Mouse (Mus musculus) myocyte (in vitro differentiated cells): Measurements from ENCODE around the gene Dzip1. TPM values are rescaled to one million over a fixed set of nuclear protein-coding genes. Genes with fewer than 3 reads are reported as not detected.

Experiments used
- H3K27me3 ChIP-seq: one replicate; pipeline ENCODE4 v1.6.1; 2011; ENCODE audit not compliant: control insufficient read depth, insufficient read depth, insufficient read length
- H3K36me3 ChIP-seq: one replicate; pipeline ENCODE4 v1.6.1; 2011; ENCODE audit not compliant: control insufficient read depth, insufficient read depth
- H3K4me2 ChIP-seq: one replicate; pipeline ENCODE4 v1.6.1; 2011; ENCODE audit warnings: low read depth, control low read depth
- H3K4me3 ChIP-seq: one replicate; pipeline ENCODE4 v1.5.1; 2011; ENCODE audit warnings: mild to moderate bottlenecking, control low read depth, moderate library complexity
- H3K79me2 ChIP-seq: one replicate; pipeline ENCODE4 v1.6.1; 2011; ENCODE audit not compliant: control insufficient read depth, insufficient read depth
- H3ac ChIP-seq: one replicate; pipeline ENCODE4 v1.6.1; 2011; ENCODE audit not compliant: control insufficient read depth, insufficient read length
- CEBPB ChIP-seq: IDR thresholded peaks from 2 replicates; pipeline ENCODE4 v1.6.1; 2011; ENCODE audit warnings: mild to moderate bottlenecking, moderate library complexity; ENCODE audit not compliant: poor library complexity, insufficient read depth, severe bottlenecking
- E2F4 ChIP-seq: IDR thresholded peaks from one replicate; pipeline ENCODE4 v1.6.1; 2011; ENCODE audit warnings: mild to moderate bottlenecking, control low read depth, moderate library complexity; ENCODE audit not compliant: insufficient read depth
- MAX ChIP-seq: IDR thresholded peaks from one replicate; pipeline ENCODE4 v1.6.1; 2011; ENCODE audit warnings: low read depth, mild to moderate bottlenecking, control low read depth
- MYOD1 ChIP-seq, 3 experiments: IDR thresholded peaks; one replicate each; pipeline ENCODE4 v1.6.1; 2011; ENCODE audit warnings: control low read depth in 2 of 3, low read depth in 2 of 3, mild to moderate bottlenecking in 2 of 3, moderate library complexity in 1 of 3; ENCODE audit not compliant: insufficient read length in 2 of 3, control insufficient read depth in 1 of 3
- MYOG ChIP-seq, 3 experiments: IDR thresholded peaks; one replicate each; pipeline ENCODE4 v1.6.1; 2011; ENCODE audit warnings: control low read depth in 2 of 3, low read depth in 2 of 3, mild to moderate bottlenecking in 2 of 3; ENCODE audit not compliant: insufficient read length in 2 of 3, control insufficient read depth in 1 of 3, insufficient read depth in 1 of 3
- POLR2A ChIP-seq: IDR thresholded peaks from one replicate; pipeline ENCODE4 v1.6.1; 2011; ENCODE audit warnings: low read depth, mild to moderate bottlenecking, control low read depth, moderate library complexity; ENCODE audit not compliant: insufficient read length
- POLR2AphosphoS2 ChIP-seq: IDR thresholded peaks from one replicate; pipeline ENCODE4 v1.6.1; 2011; ENCODE audit warnings: low read depth, control low read depth; ENCODE audit not compliant: insufficient read length
- REST ChIP-seq: IDR thresholded peaks from one replicate; pipeline ENCODE4 v1.6.1; 2011; ENCODE audit warnings: mild to moderate bottlenecking, control low read depth, moderate library complexity; ENCODE audit not compliant: insufficient read depth, insufficient read length
- SRF ChIP-seq: IDR thresholded peaks from one replicate; pipeline ENCODE4 v1.6.1; 2011; ENCODE audit warnings: low read depth; ENCODE audit not compliant: control insufficient read depth, insufficient read length
- TCF12 ChIP-seq: IDR thresholded peaks from one replicate; pipeline ENCODE4 v1.6.1; 2011; ENCODE audit warnings: mild to moderate bottlenecking, control low read depth; ENCODE audit not compliant: poor library complexity, insufficient read depth, severe bottlenecking
- TCF3 ChIP-seq: IDR thresholded peaks from one replicate; pipeline ENCODE4 v1.6.1; 2011; ENCODE audit warnings: low read depth, control low read depth; ENCODE audit not compliant: insufficient read length
- USF1 ChIP-seq: IDR thresholded peaks from one replicate; pipeline ENCODE4 v1.6.1; 2011; ENCODE audit warnings: low read depth, mild to moderate bottlenecking, control low read depth, moderate library complexity
- polyA plus RNA-seq: library from polyadenylated mRNA; unstranded; fragments of >200 nt; fragmentation: generic; extraction: Trizol; gene quantifications from one replicate; pipeline ENCODE4 v1.2.1, GENCODE M21; 2012; ENCODE audit warnings: missing spikeins

Gene Dzip1
- polyA plus RNA-seq, 1 experiment, result 3.8 TPM

DNA sequence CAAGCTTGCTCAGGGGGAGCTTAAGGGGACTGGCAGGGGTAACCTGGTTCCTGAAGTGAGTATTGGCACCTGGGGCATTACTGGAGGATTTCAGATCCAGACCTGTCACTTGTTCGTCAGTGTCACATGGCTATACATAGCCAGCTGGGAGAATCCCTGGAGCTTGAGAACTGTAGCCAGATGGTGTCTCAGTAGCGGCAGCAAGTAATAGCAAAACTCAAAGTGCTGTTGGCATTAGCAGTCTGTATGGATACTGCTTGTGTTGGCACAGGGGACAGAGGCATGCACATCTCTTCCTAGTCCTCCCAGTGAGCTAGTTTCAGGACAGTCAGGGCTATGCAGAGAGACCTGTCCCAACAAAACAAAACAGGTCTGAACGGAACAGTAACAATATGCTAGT, 32.8 kb upstream of the Dzip1 start:
- TF ChIP-seq POLR2AphosphoS2 (no peak), TCF12 (no peak), MAX (no peak), MYOG (IDR thresholded peaks at IDR 0.05; ENCODE audit: control insufficient read depth in 1 of 3, insufficient read depth in 1 of 3, insufficient read length in 2 of 3, low read depth in 2 of 3) (no peak), REST (no peak), E2F4 (no peak), SRF (no peak), TCF3 (no peak), USF1 (no peak), CEBPB (no peak), POLR2A (no peak)
- H3K4me3 ChIP-seq, result no peak overlapping the region

DNA sequence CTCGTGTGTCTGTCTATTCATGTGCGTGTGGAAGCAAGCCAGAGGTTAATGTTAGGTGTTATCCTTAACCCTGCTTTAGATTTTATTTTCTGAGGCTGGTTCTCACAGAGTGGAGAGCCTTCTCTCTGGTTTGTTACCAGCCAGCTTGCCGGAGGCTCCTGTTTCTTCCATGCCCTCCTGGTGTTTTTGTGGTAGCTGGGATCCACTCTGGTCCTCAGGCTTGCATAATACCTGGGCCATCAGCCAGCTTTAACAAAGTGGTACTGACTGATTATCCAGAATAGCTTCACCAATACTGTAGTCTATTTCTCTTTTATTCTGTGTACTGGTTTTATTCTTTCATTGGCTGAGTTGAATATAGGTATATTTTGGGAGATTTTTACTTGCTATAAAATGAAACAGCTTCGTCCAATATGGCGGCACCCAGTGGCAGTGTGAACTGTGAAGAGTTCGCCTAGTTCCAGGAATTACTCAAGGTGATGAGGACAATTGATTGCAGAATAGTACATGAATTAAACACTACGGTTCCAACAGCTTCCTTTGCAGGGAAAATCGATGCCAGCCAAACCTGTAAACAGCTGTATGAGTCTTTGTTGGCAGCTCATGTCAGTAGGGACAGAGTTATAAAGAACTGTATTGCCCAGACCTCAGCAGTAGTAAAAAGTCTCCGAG, 26.8 kb upstream of the Dzip1 start:
- Histone ChIP-seq H3K36me3 (peaks cover 7% of the 10 kb centered on the region), H3K4me3 (no peak overlapping the region), H3ac (no peak overlapping the region), H3K79me2 (peaks cover 34% of the 10 kb centered on the region), H3K4me2 (no peak overlapping the region), H3K27me3 (no peaks in the 10 kb centered on the region)
- TF ChIP-seq E2F4 (no peak), MYOG (IDR thresholded peaks at IDR 0.05; ENCODE audit: control insufficient read depth in 1 of 3, insufficient read depth in 1 of 3, insufficient read length in 2 of 3, low read depth in 2 of 3) (no peak), POLR2AphosphoS2 (no peak), MAX (no peak), POLR2A (no peak), MYOD1 (IDR thresholded peaks at IDR 0.05; ENCODE audit: control insufficient read depth in 1 of 3, insufficient read length in 2 of 3, low read depth in 2 of 3) (no peak), CEBPB (no peak), TCF12 (no peak), TCF3 (no peak), SRF (no peak), REST (no peak)

More for the DNA sequence above, 32.8 kb upstream of the Dzip1 start:
- H3K27me3 ChIP-seq, result no peaks in the 10 kb centered on the region
- H3K4me2 ChIP-seq, result no peak overlapping the region
- no peak overlapping the region for H3ac ChIP-seq
- H3K79me2 ChIP-seq, result no peaks in the 10 kb centered on the region
- H3K36me3 ChIP-seq, result peaks cover 7% of the 10 kb centered on the region

GRCm38 (mm10) chr14:118948841-118949240, 23.6 kb upstream of the Dzip1 start:
- peaks cover 64% of the 10 kb centered on the region for H3K79me2 ChIP-seq
- no peak overlapping the region for H3K4me2 ChIP-seq
- no peak overlapping the region for H3K4me3 ChIP-seq
- H3ac ChIP-seq, result no peak overlapping the region
- H3K27me3 ChIP-seq, result no peaks in the 10 kb centered on the region
- TF ChIP-seq TCF3, result no peak
- TF ChIP-seq POLR2A, result no peak
- TF ChIP-seq USF1, result no peak
- no peak for TF ChIP-seq MYOD1 (IDR thresholded peaks at IDR 0.05; ENCODE audit: control insufficient read depth in 1 of 3, insufficient read length in 2 of 3, low read depth in 2 of 3)
- TF ChIP-seq REST, result no peak
- no peak for TF ChIP-seq E2F4
- TF ChIP-seq POLR2AphosphoS2, result no peak
- no peak for TF ChIP-seq TCF12
- TF ChIP-seq MYOG (IDR thresholded peaks at IDR 0.05; ENCODE audit: control insufficient read depth in 1 of 3, insufficient read depth in 1 of 3, insufficient read length in 2 of 3, low read depth in 2 of 3), result no peak
- no peak for TF ChIP-seq CEBPB
- no peak for TF ChIP-seq SRF
- TF ChIP-seq MAX, result no peak
- H3K36me3 ChIP-seq, result no peaks in the 10 kb centered on the region

- H3K79me2 ChIP-seq, result peaks cover 89% of the 10 kb centered on the region
- no peaks in the 10 kb centered on the region for H3K27me3 ChIP-seq
- TF ChIP-seq MYOD1 (IDR thresholded peaks at IDR 0.05; ENCODE audit: control insufficient read depth in 1 of 3, insufficient read length in 2 of 3, low read depth in 2 of 3) (no peak), CEBPB (no peak), POLR2A (no peak), TCF12 (no peak), MAX (no peak), E2F4 (no peak), TCF3 (no peak), REST (no peak), POLR2AphosphoS2 (no peak), SRF (no peak), MYOG (IDR thresholded peaks at IDR 0.05; ENCODE audit: control insufficient read depth in 1 of 3, insufficient read depth in 1 of 3, insufficient read length in 2 of 3, low read depth in 2 of 3) (no peak), USF1 (no peak)
- no peak overlapping the region for H3K4me3 ChIP-seq
- no peak overlapping the region for H3ac ChIP-seq
- H3K36me3 ChIP-seq, result no peaks in the 10 kb centered on the region
- H3K4me2 ChIP-seq, result no peak overlapping the region
Observed at GRCm38 (mm10) chr14:118944702-118945101, 19.4 kb upstream of the Dzip1 start.
